Mouse (Mus musculus): ENCODE data around the gene Ndufb5.

GRCm38 (mm10) chr3:32690901-32691300 lies 45.9 kb upstream of the Ndufb5 start:
- TF ChIP-seq CTCF (IDR thresholded peaks at IDR 0.05; ENCODE audit: low read depth) (no peak), EP300 (optimal IDR thresholded peaks at IDR 0.05) (no peak)

Data from stomach, postnatal 0 days (tissue).